Mouse (Mus musculus) mature B cell (primary cell): ENCODE data around the gene Fam189b.

ENCODE experiments used
- in situ Hi-C: fragments of 300-500 bp; cut with MboI; formaldehyde crosslinking; loops from 2 replicates; pipeline ENCODE4 v1.14.3; 2019

Gene Fam189b

DNA sequence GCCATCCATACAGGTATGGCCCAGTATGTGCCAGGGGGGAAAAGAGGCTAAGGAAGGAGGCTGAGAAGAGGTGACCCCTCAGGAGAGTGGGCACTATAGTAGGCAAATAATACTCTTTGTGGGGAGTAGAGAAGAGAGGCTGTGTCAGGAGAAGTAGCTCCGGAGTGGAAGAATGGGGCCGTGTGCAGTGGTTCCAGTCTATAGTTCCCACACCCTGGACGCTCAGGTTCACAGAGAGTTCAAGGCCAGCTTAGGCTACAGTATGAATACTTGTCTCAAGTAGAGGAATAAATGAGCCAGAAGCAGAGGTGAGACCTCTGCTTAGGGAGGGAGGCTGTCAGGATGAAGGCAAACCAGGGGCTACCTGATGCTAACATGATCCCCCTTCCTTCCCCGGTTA, 46.3 kb downstream of the Fam189b start:
- in situ Hi-C loops = no loop called here

DNA sequence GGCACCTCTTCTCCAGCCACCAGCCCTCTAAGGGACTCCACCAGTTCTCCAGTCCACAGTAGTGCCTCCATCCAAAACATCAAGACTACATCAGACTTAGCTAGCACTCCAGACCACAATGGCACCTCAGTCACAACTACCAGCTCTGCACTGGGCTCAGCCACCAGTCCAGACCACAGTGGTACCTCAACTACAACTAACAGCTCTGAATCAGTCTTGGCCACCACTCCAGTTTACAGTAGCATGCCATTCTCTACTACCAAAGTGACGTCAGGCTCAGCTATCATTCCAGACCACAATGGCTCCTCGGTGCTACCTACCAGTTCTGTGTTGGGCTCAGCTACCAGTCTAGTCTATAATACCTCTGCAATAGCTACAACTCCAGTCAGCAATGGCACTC, 47.6 kb downstream of the Fam189b start:
- in situ Hi-C loops = no loop called here

DNA sequence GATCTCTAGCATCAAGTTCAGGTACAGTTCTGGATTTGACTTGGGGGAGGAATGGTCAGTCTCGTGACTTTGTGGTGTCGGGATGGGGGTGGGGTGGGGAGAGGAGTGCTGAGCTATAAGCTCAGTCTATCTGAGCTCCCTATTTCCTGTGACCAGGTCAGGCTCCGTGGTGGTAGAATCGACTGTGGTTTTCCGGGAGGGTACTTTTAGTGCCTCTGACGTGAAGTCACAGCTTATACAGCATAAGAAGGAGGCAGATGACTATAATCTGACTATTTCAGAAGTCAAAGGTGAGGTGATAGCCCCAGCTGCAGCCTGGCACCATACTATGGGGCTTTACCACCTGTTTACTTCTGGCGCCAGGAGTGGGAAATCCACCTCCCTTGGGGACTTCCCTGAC, 48.4 kb downstream of the Fam189b start:
- in situ Hi-C loops = no loop called here

DNA sequence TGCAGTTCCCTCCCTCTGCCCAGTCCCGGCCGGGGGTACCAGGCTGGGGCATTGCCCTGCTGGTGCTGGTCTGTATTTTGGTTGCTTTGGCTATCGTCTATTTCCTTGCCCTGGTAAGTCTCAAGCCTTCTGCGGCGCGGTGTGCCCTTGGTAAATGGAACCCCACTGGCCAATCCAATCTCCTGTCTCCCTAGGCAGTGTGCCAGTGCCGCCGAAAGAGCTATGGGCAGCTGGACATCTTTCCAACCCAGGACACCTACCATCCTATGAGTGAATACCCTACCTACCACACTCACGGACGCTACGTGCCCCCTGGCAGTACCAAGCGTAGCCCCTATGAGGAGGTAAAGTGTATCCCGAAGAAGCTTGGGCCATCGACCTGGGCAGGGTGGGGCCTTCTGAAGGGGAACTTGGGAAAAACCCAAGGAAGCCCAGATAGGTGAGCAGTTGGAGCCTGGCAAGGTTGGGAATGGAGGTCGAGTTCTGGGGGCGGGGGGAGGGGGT, 48.9 kb downstream of the Fam189b start:
- in situ Hi-C loops = no loop called here

DNA sequence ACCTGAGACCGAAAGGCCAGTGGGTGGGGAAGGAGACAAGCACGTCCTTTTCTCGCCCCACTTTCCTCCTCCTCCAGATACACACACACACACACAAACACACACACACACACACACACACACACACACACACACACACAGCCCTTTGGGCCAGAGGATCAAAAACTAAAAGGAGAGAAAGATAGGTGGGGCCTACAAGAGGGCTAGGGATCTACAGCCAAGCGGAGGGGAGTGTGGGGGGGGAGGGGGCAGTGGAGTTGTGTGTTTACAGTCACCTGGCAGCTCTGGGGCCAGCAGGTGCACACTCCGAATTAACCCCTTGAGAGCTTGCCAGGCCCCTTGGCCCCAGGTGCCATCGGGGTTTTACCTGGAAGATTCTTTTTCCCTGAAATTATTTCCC, 49.7 kb downstream of the Fam189b start:
- in situ Hi-C loops = no loop called here

DNA sequence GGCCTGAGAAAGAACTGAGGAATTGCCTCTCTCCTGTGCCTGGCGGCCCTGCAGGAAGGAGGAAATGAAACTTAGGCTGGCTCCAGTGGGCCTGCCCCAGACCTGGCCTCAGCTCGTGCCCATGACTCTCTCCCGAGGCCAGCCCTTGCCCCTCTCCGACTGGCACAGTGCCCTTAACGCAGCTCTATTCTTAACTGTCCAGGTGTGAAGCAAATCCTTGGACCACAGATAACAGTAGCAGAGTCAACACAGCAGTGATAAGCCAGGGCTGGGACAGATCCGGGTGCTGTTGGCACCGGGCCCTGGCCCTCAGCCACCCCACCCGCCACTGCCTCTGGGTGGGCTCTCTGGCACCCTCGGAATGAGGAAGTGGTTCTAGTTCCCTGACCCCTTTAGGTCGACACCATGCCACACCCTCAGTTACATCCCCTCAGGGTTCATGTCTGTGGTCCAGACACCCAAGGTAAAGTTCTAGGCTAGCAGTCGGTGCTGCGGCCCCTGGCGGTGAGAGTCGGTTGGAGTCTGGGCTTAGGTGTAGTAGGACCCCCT, 50.7 kb downstream of the Fam189b start:
- in situ Hi-C loops = no loop called here

DNA sequence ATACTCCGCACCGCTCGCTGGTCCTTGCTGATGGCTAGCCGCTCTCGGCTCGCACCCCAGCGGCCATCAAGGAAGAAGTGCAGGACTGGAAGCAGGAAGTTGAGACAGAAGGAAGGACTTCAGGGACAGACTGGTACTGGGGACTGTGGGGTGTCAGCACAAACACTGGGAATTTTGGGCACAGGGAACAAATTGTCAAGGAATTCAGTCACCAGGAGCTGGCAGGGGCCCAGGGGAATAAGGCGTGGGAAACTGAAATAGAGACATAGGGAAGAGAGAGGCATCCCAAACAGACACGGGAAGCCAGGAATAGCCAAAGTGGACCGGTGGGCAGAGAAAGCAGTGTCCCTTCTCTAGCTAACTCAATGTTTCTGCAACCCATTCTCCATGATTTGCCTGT, 53.6 kb downstream of the Fam189b start:
- in situ Hi-C loops = no loop called here

DNA sequence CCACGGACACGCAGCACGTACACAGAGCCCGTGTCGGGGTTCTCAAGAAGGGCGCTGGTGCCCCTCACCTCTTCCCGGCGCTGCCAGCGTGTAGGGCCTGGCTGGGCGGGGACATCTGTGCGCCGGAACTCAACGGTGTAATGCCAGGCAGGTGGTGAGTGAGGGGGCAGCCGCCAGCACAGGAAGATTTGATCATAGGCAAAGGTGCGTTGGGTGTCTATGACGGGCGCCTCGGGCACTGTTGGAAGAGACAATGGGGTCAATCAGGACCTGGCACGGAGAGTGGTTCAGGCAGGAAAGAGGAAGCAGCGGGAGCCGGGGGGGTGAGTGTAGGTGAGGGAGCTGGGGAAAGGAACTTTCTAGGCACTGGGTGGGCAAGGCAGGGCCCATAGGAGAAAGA, 54.7 kb downstream of the Fam189b start:
- in situ Hi-C loops = no loop called here

DNA sequence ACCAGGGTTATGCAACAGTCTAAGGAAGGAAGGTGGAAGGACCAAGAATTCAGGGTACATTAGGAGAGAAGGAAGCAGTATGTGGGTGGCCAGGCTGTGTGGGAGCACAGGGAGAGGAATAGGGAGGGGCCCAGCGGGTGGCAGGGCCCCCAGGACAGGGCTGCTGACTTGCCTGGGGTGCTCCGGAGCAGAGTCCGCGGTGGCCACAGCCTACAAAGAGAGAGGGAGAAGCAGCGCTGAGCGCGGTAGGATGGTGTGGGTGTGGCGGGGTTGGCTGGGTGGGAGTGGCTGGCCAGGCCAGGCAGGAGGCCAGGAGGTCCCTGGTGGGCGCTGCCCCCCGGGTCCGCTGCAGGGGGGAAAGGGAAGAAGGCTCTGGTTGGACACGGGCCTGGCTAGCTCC, 55.6 kb downstream of the Fam189b start:
- in situ Hi-C loops = no loop called here
